Mouse (Mus musculus): ENCODE data around the gene Lrfn1. TPM values are rescaled to one million over a fixed set of nuclear protein-coding genes. Genes with fewer than 3 reads are reported as not detected.

Gene Lrfn1
- polyA plus RNA-seq, 1 experiment: 0.10 TPM

- TF ChIP-seq GATA1 (IDR thresholded peaks at IDR 0.05; ENCODE audit: low read length): no peak
Observed at GRCm38 (mm10) chr7:28440739-28441138, 11.0 kb upstream of the Lrfn1 start.

GRCm38 (mm10) chr7:28441776-28442485 is 9.8 kb upstream of the Lrfn1 start:
- TF ChIP-seq GATA1 (IDR thresholded peaks at IDR 0.05; ENCODE audit: low read length): no peak

GRCm38 (mm10) chr7:28442688-28443087 is 9.1 kb upstream of the Lrfn1 start:
- no peak for TF ChIP-seq GATA1 (IDR thresholded peaks at IDR 0.05; ENCODE audit: low read length)

- TF ChIP-seq GATA1 (IDR thresholded peaks at IDR 0.05; ENCODE audit: low read length): no peak
Observed at GRCm38 (mm10) chr7:28444344-28444974, 7.3 kb upstream of the Lrfn1 start.

- TF ChIP-seq GATA1 (IDR thresholded peaks at IDR 0.05; ENCODE audit: low read length): no peak
Observed at GRCm38 (mm10) chr7:28446446-28446845, 5.3 kb upstream of the Lrfn1 start.

- TF ChIP-seq GATA1 (IDR thresholded peaks at IDR 0.05; ENCODE audit: low read length): no peak
Observed at GRCm38 (mm10) chr7:28447101-28447830, 4.5 kb upstream of the Lrfn1 start.

GRCm38 (mm10) chr7:28447865-28448820 is 3.6 kb upstream of the Lrfn1 start:
- TF ChIP-seq GATA1 (IDR thresholded peaks at IDR 0.05; ENCODE audit: low read length): no peak

- no peak for TF ChIP-seq GATA1 (IDR thresholded peaks at IDR 0.05; ENCODE audit: low read length)
Observed at GRCm38 (mm10) chr7:28452361-28453005, 703 bp downstream of the Lrfn1 start.

GRCm38 (mm10) chr7:28460361-28460760 is 8.6 kb downstream of the Lrfn1 start:
- TF ChIP-seq GATA1 (IDR thresholded peaks at IDR 0.05; ENCODE audit: low read length): no peak

- TF ChIP-seq GATA1 (IDR thresholded peaks at IDR 0.05; ENCODE audit: low read length): no peak
Observed at GRCm38 (mm10) chr7:28462769-28463168, 11.0 kb downstream of the Lrfn1 start.

GRCm38 (mm10) chr7:28464416-28465212 is 12.8 kb downstream of the Lrfn1 start:
- no peak for TF ChIP-seq GATA1 (IDR thresholded peaks at IDR 0.05; ENCODE audit: low read length)

GRCm38 (mm10) chr7:28466721-28467212 is 15.0 kb downstream of the Lrfn1 start:
- TF ChIP-seq GATA1 (IDR thresholded peaks at IDR 0.05; ENCODE audit: low read length): no peak

- no peak for TF ChIP-seq GATA1 (IDR thresholded peaks at IDR 0.05; ENCODE audit: low read length)
Observed at GRCm38 (mm10) chr7:28467213-28467751, 15.5 kb downstream of the Lrfn1 start.

GRCm38 (mm10) chr7:28476191-28476590 is 24.4 kb downstream of the Lrfn1 start:
- no peak for TF ChIP-seq GATA1 (IDR thresholded peaks at IDR 0.05; ENCODE audit: low read length)

Data from G1E-ER4 (cell line).